Mouse (Mus musculus) liver, embryonic 14.5 days (tissue): ENCODE results near the gene Spon1. TPM values are rescaled to one million over a fixed set of nuclear protein-coding genes. Genes with fewer than 3 reads are reported as not detected.

ENCODE experiments used
- ATAC-seq: fragments of 200-750 bp; cut with Nextera tagmentation; 2 replicates; pipeline ENCODE4 v1.8.0; 2017; ENCODE audit warnings: moderate number of reproducible peaks, mild to moderate bottlenecking, moderate library complexity; ENCODE audit not compliant: insufficient read depth
- DNase-seq, 3 experiments: peaks; one replicate each; pipeline ENCODE4 v3.0.0-alpha.2; 2012 to 2013; ENCODE audit warnings: low read depth in 3 of 3, low spot score in 3 of 3
- H3K27ac ChIP-seq: fragments of 300-500 bp; sonication (generic); 2 replicates; pipeline ENCODE4 v1.5.1; 2014; ENCODE audit warnings: moderate library complexity, mild to moderate bottlenecking, control low read depth, inconsistent platforms
- H3K27me3 ChIP-seq: fragments of 300-500 bp; sonication (generic); 2 replicates; pipeline ENCODE4 v1.6.1; 2014; ENCODE audit warnings: mild to moderate bottlenecking, low read length, moderate library complexity; ENCODE audit not compliant: control insufficient read depth, insufficient read depth
- H3K36me3 ChIP-seq: fragments of 300-500 bp; sonication (generic); replicated peaks from 2 replicates; pipeline ENCODE4 v1.6.1; 2014; ENCODE audit warnings: low read depth; ENCODE audit not compliant: control insufficient read depth, insufficient read depth
- H3K4me1 ChIP-seq, 2 experiments: fragments of 200-500 bp in 1 of 2; fragments of 300-500 bp in 1 of 2; sonication (generic) in 1 of 2; replicated peaks; 2 replicates each; pipeline ENCODE4 v1.6.1; 2012 to 2014; ENCODE audit warnings: antibody characterized with exemption in 1 of 2, inconsistent platforms in 1 of 2, low read length in 1 of 2; ENCODE audit not compliant: control insufficient read depth in 2 of 2, insufficient read depth in 2 of 2
- H3K4me2 ChIP-seq: fragments of 300-500 bp; sonication (generic); 2 replicates; pipeline ENCODE4 v1.6.1; 2014; ENCODE audit warnings: low read depth, mild to moderate bottlenecking, control low read depth, moderate library complexity
- H3K4me3 ChIP-seq, 2 experiments: fragments of 200-500 bp in 1 of 2; fragments of 300-500 bp in 1 of 2; sonication (generic) in 1 of 2; 2 replicates each; pipeline ENCODE4 v1.5.1; 2012 to 2014; ENCODE audit warnings: low read depth in 2 of 2, low read length in 2 of 2, mild to moderate bottlenecking in 2 of 2, control low read depth in 1 of 2, inconsistent platforms in 1 of 2, moderate library complexity in 1 of 2; ENCODE audit not compliant: insufficient read depth in 1 of 2
- H3K9ac ChIP-seq: fragments of 300-500 bp; sonication (generic); replicated peaks from 2 replicates; pipeline ENCODE4 v1.6.1; 2014; ENCODE audit warnings: mild to moderate bottlenecking, control low read depth, moderate library complexity
- H3K9me3 ChIP-seq: fragments of 300-500 bp; sonication (generic); 2 replicates; pipeline ENCODE4 v1.6.1; 2016; ENCODE audit warnings: low read length, mixed read lengths; ENCODE audit not compliant: control insufficient read depth
- CTCF ChIP-seq: IDR thresholded peaks from 2 replicates; pipeline ENCODE4 v1.5.1; 2016; ENCODE audit warnings: antibody characterized with exemption, low read depth, control low read depth
- EP300 ChIP-seq: IDR thresholded peaks from 2 replicates; pipeline ENCODE4 v1.6.1; 2016; ENCODE audit warnings: antibody characterized with exemption, low read depth
- WGBS: fragments of 180-500 bp; shearing (Covaris S2); extraction: QIAGEN DNeasy Blood & Tissue Kit; methylation state at CpG from one replicate; pipeline ENCODE4 v1.1.7; 2014; ENCODE audit not compliant: insufficient replicate concordance; 5-methylcytosine and 5-hydroxymethylcytosine counted together
- polyA plus RNA-seq, 2 experiments: library from polyadenylated mRNA; depleted of rRNA in 1 of 2; stranded (reverse) in 1 of 2; unstranded in 1 of 2; fragments of >200 nt; fragmentation: Nextera tagmentation in 1 of 2; extraction: Ambion mirVana in 1 of 2; gene quantifications; 2 replicates each; pipeline versions ENCODE4 v1.2.1 to v1.2.3; 2012 to 2014

Gene Spon1
- polyA plus RNA-seq, 2 experiments = 0.36 to 0.39 TPM

- Histone ChIP-seq H3K27ac (no peak overlapping the region), H3K4me2 (no peak overlapping the region), H3K9ac (no peak overlapping the region), H3K4me3 (no peak overlapping the region), H3K9me3 (no peaks in the 10 kb centered on the region), H3K27me3 (no peaks in the 10 kb centered on the region), H3K4me1 (no peaks in the 10 kb centered on the region), H3K36me3 (no peaks in the 10 kb centered on the region)
- 63% methylated on average over 5 of the region's 5 CpGs for WGBS
- no peak for TF ChIP-seq EP300
- ATAC-seq = no peak
- no peak for DNase-seq
Observed at GRCm38 (mm10) chr7:113859480-113859881, 93.7 kb downstream of the Spon1 start.

GRCm38 (mm10) chr7:113861964-113862363, 96.2 kb downstream of the Spon1 start:
- Histone ChIP-seq H3K9ac (no peak overlapping the region), H3K36me3 (no peaks in the 10 kb centered on the region), H3K4me2 (no peak overlapping the region), H3K4me3 (no peak overlapping the region), H3K27ac (no peak overlapping the region), H3K9me3 (no peaks in the 10 kb centered on the region), H3K4me1 (no peaks in the 10 kb centered on the region), H3K27me3 (no peaks in the 10 kb centered on the region)
- TF ChIP-seq CTCF (no peak), EP300 (no peak)
- WGBS = 61% methylated on average over 4 of the region's 4 CpGs
- ATAC-seq (no peak), DNase-seq (no peak)

- Histone ChIP-seq H3K4me1 (no peaks in the 10 kb centered on the region), H3K27ac (no peak overlapping the region), H3K4me2 (no peak overlapping the region), H3K4me3 (no peak overlapping the region), H3K9ac (no peak overlapping the region), H3K36me3 (no peaks in the 10 kb centered on the region), H3K9me3 (no peaks in the 10 kb centered on the region), H3K27me3 (no peaks in the 10 kb centered on the region)
- 66% methylated on average over 1 of the region's 1 CpGs for WGBS
- ATAC-seq (no peak), DNase-seq (no peak)
- no peak for TF ChIP-seq CTCF
- TF ChIP-seq EP300 = no peak
Observed at GRCm38 (mm10) chr7:113872846-113873245, 107.0 kb downstream of the Spon1 start.

- WGBS = 57% methylated on average over 4 of the region's 4 CpGs
- DNase-seq = no peak
- Histone ChIP-seq H3K4me2 (no peak overlapping the region), H3K27me3 (no peaks in the 10 kb centered on the region), H3K9ac (no peak overlapping the region), H3K4me3 (no peak overlapping the region), H3K4me1 (no peaks in the 10 kb centered on the region), H3K27ac (no peak overlapping the region), H3K9me3 (no peaks in the 10 kb centered on the region), H3K36me3 (no peaks in the 10 kb centered on the region)
- TF ChIP-seq EP300 (no peak), CTCF (no peak)
- no peak for ATAC-seq
Observed at GRCm38 (mm10) chr7:113877451-113877850, 111.7 kb downstream of the Spon1 start.

DNA sequence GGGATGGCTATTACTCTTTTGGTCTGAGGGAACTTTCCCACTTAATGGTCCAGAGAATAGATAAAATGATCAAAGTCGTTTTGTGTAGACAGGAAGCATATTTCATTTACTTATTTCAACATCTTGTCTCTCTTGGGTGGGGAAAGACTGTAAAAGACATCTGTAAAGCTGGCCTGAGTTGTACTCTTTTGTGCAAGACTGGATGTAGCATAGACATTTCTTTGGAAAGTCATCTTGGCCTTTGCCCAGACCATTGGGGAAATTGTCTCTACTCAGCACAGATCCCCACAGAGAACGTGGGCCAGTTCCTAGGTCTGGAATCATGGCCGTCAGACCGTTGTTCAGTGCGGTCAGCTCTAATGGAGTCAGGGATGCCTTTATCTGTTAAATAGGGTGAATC, 112.1 kb downstream of the Spon1 start:
- H3K27me3 ChIP-seq = no peaks in the 10 kb centered on the region
- H3K4me1 ChIP-seq = no peaks in the 10 kb centered on the region
- WGBS = 74% methylated on average over 5 of the region's 5 CpGs
- H3K4me3 ChIP-seq = no peak overlapping the region
- H3K4me2 ChIP-seq = no peak overlapping the region
- no peaks in the 10 kb centered on the region for H3K36me3 ChIP-seq
- no peak for DNase-seq
- H3K9me3 ChIP-seq = no peaks in the 10 kb centered on the region
- no peak for ATAC-seq
- TF ChIP-seq CTCF (no peak), EP300 (no peak)
- H3K9ac ChIP-seq = no peak overlapping the region
- no peak overlapping the region for H3K27ac ChIP-seq
